In the genomic region with DNA sequence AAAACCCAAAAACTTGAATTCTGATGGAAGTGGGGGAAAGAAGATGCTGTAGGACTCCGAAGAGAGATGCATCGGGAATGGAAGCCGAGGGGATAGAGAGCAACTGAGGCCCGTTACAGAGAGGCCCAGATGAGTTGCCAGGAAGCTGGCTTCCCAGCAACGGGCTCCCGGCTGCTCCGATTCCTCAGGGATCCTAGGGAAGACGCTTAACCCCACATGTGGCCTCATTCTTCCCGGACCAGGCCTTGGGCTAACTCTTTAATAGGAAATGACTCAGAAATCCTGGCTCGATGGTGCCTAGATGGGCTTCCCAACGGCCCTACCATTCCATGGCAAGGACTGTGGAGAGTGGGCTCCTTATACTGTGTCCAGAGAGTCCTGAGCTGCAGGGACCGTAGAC, we compare ENCODE assay signal across 1 mouse cellular context.
TF ChIP-seq lines count a peak whose summit lies in the region.

No protein-coding gene starts in this region.

TF ChIP-seq in CH12.LX, 34 proteins besides CTCF, POLR2A, EP300 and RAD21 (continued from another document):
- TF ChIP-seq ZC3H11A (IDR thresholded peaks at IDR 0.05; ENCODE audit: low read depth, low read length) (no peak), SMC3 (IDR thresholded peaks at IDR 0.05; ENCODE audit: low read depth, low read length) (no peak), CHD2 (IDR thresholded peaks at IDR 0.05; ENCODE audit: low read length) (no peak), BHLHE40 (IDR thresholded peaks at IDR 0.05; ENCODE audit: low read depth, low read length) (no peak), USF1 (IDR thresholded peaks at IDR 0.05; ENCODE audit: low read depth, low read length) (no peak), IRF4 (IDR thresholded peaks at IDR 0.05; ENCODE audit: low read depth, low read length) (no peak), GABPA (IDR thresholded peaks at IDR 0.05; ENCODE audit: insufficient replicate concordance, low read depth, low read length) (no peak), POLR2AphosphoS2 (IDR thresholded peaks at IDR 0.05; ENCODE audit: low read depth, low read length) (no peak), MEF2A (IDR thresholded peaks at IDR 0.05; ENCODE audit: borderline replicate concordance, low read depth, low read length) (no peak)
